Mouse (Mus musculus) CD4-positive helper T cell, adult 2 months (primary cell): ENCODE results near the gene Nrros.
A peak's percentile ranks its signal among the peaks of the same experiment; 100 is the strongest.

Source experiments
- DNase-seq: peaks from one replicate; pipeline ENCODE4 v3.0.0-alpha.2; 2012; ENCODE audit warnings: low read depth, missing footprints, low spot score

The Nrros gene

DNA sequence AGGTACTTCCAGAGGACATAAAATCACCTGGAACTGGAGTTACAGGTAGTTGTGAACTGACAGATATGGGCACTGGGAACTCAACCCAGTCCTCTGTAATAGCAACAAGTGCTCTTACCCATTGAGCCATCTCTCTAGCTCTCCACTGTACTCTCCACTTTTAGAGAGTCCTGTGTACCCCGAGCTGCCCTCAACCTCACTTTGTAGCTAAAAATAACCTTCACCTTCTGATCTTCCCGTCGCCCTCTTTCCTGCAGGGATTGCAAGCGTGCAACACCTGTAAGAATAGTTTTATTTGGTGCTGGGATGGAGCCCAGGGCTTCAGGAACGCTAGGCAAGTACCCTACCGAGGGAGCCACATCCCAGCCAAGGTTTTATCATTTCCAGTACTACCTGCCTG, 49.6 kb downstream of the Nrros start:
- DNase-seq, result no peak

DNA sequence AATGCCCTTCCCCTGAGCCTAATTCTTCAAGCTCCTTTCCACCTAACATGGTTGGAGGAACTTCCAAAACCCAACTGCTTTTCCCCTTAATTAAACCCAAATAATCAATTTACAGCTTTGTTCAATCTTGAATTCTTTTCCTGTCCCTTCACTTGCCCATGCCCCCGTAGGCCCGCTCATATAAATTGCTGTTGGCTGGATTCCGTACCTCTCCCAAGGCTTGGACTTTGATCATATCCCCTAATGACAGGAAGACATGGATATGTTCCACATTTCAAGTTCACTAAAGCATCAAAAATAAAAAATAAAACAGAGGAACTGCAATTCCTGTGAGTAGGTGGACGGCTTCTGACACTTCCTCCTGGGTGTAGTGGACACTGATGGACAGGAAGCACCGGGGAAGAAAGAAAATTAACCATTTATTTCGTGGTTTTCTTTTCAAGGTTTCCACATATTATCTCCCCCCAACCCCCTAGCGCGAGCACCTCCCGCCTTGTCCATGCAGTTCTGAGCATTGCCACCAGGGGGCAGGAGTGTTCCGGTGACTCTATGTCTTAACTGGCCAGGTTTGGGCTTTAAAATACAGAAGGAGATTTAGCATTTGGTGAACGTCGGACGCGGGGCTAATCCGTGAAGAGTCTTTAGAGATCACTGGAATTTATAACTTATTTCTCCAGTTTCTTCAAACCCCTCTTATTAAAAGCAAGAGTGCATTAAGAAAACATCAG, 50.3 kb downstream of the Nrros start:
- peak; percentile 79 for DNase-seq

DNA sequence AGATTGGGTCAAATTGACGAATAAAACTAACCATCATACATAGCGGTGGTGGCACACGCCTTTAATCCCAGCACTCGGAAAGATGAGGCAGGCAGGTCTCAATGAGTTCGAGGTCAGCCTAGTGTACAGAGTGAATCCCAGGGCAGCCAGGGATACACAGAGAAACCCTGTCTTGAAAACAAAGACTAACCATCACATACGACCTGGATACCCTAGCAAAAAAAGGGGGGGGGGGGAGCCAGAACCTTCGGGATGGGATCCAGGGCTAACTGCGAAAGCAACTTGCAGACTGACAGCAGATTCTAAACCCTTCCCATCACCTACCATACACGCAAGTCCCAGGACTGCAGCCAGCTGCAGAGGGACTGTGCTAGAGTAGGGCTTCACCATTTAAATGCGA, 51.0 kb downstream of the Nrros start:
- DNase-seq, result no peak

DNA sequence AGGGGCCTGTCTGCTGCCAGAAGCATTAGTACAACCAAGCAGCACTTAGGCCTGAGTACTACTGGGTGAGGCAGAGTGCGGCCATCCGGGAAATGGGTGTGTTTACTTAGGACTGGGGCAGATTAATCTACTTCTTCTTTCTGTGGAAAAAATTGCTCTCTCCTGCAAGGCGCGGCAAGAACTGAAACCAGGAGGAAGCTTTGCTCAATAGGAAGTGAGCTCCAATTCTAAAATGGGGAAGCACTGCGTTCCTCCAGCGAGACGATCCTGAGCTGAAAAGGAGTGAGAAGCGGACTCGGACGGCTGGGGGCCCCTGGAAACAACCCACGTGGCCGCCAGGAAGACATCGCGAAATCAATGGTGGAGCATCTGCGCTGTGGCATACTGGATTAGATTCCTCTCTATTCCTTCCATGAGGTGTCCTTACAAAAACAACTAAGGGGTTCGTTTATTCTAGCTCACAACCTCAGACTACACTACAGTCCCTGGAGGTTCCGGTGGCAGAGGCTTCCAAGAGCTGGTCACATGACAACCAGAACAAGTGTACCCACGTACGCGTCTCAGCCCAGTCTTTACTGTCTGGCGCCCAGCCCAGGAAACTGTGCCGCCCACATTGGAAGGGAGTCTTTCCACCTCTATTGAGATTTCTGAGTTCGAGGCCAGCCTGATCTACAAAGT, 51.7 kb downstream of the Nrros start:
- DNase-seq, result peak; percentile 88

DNA sequence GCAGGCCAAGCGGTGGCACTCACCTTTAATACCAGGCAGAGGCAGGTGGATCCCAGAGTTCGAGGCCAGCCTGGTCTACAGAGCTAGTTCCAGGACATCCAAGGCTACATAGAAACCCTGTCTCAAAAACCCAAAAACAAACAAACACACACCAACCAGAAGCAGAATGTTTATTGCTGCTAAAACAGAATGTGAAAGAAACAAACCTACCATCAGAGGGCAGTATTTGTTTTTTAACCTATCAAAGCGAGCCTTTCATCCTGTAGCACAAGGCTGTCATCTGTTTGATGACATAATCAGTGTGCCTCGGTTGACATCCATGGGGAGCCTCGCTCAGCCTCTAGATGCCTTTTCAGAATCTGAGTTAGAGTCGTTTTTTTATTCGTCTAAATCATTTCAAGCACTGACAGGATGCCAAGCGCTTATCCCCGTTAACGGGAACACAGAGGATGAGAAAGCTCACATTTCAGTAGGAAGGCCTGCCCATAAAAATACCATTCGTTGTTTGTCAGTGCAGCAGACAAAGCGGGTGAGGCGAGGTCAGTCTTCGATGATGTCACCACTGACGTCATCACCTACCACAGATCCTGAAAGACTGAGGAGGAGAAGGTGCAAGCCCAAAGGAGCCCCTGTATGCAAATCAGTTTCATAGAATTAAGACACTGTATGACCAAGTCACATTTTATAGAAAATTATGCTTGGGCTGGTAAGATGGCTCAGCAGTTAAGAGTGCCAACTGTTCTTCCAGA, 54.3 kb downstream of the Nrros start:
- DNase-seq, result peak; percentile 70

DNA sequence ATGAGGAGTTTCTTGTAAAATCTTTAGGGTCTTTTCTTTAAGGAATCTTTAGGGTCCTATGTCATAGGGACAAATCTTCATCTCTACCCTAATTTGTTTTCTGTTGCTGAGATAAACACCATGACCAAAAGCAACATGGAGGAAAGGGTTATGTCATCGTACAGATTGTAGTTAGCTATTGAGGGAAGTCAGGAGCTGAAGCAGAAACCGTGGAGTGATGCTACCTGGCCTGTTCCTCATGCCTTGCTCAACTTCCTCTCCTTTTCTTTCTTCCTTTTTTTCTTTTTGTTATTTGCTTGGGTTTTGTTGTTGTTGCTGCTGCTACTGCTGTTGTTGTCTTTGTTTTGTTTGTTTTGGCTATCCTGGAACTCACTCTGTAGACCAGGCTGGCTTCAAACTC, 56.8 kb downstream of the Nrros start:
- DNase-seq, result no peak

DNA sequence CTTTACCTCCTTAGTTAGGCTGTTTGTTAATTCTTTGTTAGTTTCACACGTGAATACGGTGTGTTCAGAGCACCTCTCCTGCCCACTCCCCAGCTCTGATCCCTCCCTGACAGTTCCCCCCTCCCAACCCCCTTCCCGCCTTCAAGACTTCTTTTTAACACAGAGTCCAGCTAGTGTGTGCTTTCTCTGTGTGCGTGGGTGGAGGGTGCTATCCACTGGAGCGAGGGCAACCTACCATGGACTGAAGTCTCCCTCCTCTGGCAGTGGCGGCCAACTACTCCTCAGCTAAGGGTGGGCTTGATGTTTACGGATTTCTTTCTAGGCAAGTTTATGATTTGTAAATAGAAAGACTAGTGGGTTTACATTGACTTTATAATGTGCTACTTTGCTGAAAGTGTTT, 57.2 kb downstream of the Nrros start:
- DNase-seq, result peak; percentile 72

DNA sequence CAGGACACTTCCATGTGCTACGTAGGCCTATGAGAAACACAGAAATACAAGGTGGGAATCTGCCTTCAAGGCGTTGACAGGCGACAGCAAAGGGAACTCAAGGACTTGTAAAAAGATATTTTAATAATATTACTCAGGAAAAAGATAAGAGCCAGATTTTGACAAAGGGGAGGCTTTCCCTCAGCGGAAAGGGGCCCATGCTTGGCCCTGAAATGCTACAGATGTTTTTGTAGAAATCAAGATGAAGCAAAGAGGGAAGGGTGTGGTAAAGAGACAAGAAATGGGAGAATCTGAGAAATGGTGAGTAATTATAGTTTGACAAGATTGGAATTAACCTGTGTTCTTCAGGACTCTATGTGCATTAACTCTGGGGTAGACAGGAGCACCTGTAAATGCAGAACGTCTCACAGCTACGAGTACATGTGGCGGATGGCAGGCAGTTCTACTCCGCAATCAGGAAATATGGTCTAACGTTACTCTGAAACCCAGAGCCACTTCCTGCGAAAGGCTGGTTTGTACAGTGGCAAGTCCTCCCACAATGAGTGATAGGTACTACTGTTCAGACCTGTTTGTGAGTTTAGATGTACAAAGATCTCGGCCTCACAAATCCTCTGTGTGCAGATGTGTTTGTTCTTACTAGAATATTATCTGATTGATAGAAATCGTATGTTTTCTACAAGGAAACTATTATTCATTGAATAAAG, 57.9 kb downstream of the Nrros start:
- peak; percentile 84 for DNase-seq

DNA sequence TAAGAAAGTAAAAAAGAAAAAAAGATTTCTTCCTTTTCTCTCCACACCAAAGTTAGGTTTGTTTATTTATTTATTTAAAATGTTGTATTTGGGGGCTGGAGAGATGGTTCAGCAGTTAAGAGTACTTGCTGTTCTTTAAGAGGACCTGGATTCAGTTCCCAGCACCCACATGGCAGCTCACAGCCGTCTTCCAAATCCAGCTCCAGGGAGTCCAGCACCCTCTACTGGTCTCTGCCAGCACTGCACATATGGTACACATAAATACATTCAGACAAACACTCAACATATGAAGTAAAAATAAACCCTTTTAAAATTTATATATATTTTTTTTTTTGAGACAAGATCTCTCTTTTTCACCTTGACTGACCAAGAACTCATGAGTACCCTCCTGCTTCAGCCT, 59.7 kb downstream of the Nrros start:
- DNase-seq, result peak; percentile 49

DNA sequence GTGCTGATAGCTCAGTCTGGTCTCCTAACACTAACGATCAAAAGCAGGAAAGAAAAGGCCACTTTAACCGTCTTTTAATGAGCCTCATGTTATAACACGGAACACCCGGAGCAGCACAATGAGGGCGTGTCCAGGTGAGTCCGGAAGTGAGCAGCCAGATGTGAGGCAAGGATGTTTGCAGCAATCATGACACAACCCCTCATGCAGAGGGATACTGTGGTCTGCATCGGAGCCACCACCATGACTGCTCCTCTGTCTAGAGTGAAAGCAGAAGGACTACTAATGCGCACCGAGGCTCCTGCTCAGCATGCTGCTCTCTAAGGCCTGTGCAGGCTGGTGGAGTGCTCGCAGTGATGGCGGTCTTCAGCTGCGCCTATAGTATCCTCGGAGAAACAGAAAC, 63.1 kb downstream of the Nrros start:
- no peak for DNase-seq

DNA sequence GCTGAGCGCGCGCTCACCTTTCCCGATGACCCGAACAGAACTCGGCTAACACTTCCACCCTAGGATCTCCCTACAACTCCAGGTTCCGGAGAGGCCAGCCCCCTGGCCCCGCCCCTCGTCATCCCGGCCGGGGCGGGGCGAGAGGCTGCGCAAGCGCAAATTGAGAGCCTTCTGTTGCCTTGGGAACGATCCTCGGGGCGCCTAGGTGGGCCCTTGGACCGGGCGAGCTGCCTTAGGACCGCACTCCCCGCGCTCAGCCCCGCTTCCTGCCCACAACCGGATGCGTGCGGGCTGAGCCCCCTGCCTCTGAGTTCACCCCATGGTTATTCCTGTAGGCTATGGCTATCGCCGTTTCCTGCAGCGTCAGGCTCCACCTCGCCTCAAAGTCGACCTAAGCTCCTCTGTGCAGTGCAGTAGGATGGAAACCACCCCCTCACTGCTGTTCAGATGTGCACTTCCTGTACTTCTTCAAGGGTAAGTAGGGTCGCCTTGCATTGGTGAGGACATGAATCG, 65.7 kb downstream of the Nrros start, which contains the start of the genes Pigx and Cep19:
Gene Pigx (minus strand): TSS at position 103 of the 513 bp plus-strand sequence.
Gene Cep19 (plus strand): TSS at position 163 of the 513 bp plus-strand sequence.
- DNase-seq, result peak; percentile 89

DNA sequence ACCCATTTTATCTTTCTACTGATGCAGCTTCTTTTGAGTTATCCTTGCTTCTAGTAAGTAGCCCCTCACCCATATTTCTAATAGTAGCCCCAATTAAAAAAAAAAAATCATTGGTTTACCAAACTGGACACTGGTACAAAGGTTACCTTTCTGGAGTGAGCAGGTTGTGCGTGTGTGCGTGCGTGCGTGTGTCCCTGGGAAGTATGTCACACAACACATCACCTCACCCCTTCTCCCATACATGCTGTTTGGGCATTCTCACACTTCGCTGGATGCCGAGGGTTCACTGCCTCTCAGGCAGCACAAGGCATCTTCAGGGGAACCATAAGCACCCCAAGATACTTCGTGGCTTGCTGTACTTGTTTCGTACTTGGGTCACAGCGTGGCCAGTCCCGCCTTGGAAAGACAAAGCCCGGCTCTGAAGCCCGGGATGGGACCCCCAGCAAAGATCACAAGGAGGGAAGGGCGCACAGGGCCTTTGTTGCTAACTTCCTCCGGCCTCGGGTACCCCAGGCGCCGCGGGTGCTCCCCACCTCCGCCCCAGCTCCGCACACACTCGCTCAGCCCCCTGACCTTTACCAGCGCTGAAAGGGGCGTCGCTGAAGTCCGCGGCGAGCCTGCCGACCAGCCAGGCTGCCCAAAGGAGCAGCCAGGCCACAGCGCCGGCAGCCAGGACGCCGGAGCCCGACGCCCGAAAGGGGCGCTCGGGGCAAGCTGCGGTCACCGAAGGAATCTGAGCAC, 66.3 kb downstream of the Nrros start:
- DNase-seq, result no peak

DNA sequence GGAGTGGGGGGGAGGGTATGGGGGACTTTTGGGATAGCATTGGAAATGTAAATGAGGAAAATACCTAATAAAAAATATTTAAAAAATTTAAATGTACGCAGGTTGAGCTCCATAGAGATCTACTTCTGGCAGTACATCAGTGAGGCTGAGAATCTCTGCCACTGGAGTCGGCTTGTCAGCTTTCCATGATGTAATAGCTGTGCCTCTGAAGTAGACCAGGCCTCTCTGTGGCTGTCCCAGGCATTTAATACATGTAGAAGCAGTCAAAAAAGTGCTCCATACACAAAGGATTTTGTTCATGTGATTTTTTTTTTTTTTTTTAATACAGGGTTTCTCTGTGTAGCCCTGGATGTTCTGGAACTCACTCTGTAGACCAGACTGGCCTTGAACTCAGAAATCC, 67.6 kb downstream of the Nrros start:
- DNase-seq, result peak; percentile 49
